Mouse (Mus musculus) frontal cortex, postnatal 10 days (tissue): ENCODE measurements around the gene Acvr2a.
"Not testable (repeated sequence)": the region's sequence is repeated elsewhere in the genome, so short reads cannot be mapped to it uniquely, and the experiment has no call there.

Experiments used
- DNase-seq, 2 experiments: peaks; one replicate each; pipeline ENCODE4 v3.0.0; 2022; ENCODE audit warnings: low spot score in 2 of 2, mixed read lengths in 1 of 2

The Acvr2a gene

DNA sequence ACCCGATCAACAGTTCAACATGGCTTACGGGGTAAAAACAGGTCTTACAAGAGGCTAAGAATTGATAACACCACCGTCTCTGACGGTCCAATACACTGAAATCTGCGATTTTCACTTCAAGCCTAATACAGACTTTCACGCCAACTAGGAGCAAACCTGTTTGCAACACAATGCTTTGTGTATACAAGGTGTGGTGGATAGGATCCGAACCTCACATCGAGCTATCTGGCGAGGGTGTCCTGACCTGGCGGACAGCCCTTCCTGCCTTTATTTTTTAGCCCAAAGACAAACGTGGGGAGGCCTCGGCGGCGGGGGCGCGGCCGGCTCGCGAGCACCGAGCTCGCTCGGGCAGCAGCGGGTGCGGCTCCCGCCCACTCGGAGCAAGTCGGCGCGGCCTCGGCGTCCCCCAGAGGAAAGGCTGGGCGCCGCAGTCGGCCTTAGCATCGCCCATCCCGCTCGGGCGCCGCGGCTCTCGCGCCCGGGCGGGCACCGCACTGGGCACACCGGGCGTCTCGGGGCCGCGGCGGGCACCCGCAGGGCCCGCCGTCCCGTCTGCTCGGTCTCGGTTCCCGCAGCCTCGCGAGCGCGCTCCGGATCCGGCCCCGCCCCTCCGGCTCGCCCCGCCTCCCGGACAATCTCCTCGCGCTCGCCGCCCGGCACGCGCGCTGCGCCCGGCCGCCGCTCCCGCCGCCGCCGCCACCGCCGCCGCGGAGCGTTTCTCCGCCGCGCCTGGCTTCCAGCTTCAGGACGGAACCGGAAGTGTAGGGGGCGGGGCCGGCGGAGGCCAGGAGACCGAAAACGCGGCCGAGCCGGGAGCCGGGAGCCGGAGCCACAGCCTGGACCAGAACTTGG is at the start of gene Acvr2a:
Gene Acvr2a, plus strand, starts transcription at position 739 of the 852 bp plus-strand sequence.
- peak; percentile 87 to 92 for DNase-seq

DNA sequence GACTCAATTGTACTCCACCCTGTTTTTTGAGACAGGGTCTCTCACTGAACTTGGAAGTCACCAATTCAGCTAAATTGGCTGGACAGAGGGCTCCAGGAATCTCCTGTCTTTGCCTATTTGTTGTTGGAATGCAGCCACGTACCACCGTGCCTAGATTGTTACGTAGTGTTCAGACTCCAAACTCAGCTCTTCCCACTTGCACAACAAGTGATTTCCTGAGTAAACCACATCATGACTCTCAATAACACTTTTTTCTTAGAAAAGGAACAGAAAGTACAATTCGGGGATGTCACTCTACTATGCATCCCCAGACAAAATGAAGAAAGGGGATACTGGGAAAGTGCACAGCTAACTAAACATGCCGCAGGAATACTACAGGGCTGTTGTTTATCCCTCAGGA is 47.4 kb upstream of the Acvr2a start:
- no peak for DNase-seq

DNA sequence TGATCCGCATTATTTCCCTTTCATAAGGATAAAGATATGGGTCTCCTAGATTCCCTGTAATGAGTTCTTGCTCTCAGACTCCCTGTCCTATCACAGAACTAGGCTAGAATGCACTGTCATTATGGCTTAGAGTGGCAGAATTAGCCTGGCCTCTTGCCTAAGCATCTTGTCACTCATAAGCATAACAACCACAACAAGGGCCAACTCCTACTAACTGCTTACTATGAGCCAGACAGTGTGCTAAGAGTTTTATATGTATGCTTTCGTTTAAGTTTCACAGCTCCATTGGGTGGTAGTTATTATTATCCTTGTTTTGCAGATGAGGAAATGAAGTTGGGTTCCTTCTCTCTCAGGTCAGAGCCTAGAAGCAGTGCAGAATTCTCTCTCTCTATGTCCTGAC is 46.1 kb upstream of the Acvr2a start:
- no peak for DNase-seq

DNA sequence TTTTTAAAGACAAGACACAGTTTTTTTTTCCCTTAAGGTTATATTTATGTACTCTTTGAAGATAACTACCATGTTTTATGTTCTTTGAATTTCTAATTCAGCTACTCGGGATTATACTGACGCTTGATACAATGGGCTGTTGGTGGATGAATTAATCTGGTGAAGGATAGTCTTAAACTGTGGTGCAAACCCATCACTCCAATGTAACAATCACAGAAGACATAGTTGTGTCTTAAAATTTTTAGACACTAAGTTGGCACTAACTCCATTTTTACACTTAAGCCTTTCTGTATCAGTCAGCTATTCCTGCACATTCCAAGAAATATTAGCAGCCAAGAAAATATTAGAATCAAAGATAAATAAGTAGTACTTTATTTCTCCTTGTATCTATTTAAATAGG is 45.7 kb upstream of the Acvr2a start:
- DNase-seq = no peak

DNA sequence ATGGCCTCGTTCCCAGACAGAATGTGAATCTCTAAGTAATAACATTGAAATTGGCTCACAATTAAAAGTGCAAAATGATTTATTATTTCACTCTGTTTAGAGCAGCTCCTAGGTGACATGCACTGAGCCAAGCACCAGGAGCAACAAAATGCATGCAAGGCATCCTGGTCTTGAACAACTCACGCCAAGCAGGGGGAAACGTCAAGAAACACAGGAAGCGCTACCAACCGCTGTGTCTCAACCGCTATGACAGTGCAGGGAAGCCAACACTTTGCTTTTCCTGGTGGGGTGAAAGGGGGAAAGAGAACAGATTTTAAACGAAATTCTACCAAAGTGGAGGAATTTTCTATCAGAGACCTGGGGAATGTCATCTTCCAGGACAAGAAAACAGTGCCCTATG is 43.8 kb upstream of the Acvr2a start:
- DNase-seq = no peak

DNA sequence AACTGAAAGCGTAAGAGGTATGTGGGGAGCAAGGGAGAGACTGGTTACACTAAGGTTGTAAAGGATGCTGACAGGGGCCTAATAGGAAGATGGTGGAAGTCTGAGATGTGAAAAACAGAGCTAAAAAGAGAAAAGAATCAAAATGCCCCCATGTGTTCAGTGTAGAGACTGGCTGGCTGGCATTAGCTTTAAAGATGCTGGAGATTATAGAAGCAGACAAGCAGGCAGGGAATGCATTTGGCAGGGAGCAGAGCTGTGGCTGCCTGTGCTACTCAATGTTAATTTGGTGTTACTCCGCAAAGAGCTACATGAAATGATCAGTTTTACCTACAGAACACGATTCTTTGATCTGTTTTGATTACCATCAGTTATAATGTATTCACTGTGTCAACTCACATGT is 43.3 kb upstream of the Acvr2a start:
- no peak for DNase-seq

DNA sequence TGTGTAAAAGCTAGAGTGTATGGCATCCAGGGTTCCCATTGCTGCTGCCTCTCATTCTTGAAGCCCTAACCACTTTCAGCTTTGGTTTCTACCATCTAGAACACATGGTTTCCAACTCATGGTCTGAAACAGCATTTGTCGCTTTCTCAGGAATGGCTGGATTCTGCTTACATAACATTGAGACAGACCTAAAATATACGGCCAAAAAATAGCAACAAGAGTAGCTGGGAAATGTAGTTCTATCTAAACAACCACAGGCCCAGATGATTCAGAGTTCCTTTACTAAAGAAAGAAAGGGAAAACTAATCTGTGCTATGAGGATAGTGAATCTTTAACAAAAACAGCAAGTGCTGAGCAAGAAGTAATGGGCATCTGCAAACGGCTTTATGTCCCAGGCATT is 38.6 kb upstream of the Acvr2a start:
- no peak for DNase-seq

DNA sequence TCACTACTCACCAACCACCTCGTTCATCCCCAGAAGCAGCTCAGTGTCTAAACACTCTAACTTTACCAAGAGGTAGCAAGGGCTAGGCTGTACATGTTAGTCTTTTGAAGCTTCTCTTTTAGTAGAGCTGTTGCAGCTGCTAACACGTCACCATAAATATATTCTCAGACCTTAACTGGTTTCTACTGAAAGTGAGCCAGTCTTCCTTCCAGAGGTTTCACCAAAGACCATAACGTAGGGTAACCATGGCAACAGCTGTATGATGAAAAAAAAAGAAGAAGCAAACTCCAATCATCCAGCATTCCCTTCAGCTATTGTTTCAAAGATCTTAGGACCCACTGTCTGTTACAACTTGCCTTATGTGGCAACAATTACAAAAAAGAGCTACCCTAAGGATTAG is 25.0 kb upstream of the Acvr2a start:
- no peak for DNase-seq

DNA sequence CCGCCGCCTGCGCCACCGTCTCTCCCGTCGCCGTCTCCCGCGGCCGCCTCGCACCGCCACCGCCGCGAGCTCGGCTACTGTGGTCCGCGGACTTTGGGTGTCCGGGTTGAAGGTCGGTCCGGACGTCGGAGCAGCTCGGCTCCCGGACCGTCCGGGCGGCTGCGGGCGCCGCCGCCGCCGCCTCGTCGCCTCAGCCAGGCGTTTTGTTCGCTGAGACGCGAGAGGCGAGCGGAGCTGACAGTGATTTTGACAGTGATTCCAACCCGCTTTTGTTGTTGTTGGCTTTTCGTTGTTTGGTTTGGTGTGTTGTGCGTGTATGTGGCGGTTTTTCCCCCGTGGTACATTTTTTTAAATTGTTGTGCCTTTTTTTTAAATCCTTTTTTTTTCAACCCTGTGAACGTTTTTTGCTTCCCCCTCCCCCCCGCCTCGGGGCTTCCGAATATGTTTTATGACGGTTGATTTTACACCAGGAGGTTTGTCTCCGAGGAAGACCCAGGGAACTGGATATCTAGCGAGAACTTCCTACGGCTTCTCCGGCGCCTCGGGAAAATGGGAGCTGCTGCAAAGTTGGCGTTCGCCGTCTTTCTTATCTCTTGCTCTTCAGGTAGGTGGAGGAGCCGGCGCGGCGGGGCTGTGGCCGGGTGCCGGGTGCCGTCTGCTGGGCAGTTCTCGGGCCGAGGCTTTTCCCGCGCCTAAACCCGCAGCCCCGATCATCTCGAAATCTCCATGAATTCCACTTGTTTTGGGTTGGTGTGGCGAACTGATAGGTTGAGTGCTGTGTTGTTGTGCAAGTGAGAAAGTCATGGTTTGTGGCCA is 522 bp downstream of the Acvr2a start:
- peak; percentile 31 to 44 for DNase-seq

DNA sequence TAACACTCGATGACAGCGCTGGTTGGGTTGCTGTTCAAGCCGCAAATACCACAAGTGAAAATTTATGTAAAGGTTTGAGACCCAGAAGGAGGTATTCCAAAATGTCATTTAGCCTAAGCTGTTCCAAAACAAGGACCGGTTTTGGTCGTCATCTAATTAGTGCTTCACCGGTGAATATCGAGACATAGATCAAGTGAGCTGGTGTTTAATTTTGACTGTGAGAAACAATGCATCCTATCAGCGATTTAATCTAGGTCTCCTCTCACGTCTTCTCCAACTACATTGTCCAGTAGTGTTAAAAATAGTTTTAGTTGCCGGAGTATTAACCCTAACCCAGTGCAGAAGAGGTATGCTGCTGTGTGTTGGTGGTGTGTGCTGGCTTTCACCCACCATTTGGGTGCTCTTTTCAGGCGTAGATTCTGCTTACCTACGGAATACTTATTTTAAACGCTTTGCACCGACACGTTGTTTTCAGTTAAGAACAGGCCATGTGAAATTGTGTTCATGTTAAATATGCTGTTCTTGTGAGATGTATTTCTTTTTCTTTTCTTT is 1.2 kb downstream of the Acvr2a start:
- no peak for DNase-seq

DNA sequence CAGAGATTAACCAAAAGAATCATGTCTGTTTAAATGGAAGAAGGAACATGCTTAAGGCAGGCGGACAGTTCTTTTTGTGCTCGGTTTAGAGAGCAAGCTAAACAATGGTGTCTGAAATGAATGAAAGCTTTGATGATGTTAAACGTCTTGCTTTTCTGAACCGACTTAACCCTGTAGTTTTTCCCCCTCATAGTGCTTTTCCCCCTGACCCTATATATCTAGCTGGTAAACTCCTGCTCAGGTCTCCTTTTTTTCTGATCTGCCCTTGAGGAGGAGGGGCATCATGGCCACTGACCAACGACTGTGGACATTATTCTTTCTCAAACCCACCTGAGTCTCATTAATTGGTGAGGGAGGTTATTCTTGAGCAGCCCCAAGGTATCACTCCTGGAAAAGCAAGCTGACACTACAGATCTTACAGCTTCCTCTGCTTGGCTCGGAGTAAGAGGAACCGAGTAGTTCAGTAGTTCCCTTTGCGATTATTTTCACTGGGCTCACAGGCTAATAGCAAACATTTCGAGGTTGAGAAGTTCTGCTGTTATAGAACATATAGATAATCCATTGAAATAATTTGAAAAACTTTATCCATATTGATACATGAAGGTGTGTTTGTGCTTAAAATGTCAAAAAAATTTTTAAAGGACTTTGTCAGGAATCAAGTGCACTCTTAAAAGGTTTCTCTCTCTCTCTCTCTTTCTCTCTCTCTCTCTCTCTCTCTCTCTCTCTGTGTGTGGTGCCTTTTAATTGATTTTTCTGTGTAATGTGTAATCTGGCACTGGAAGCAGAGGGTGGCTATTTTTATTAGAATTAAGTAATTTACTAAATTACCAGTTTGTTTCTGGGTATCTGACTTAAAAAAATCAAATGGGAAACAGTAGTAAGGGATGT is 2.5 kb downstream of the Acvr2a start:
- no peak for DNase-seq

DNA sequence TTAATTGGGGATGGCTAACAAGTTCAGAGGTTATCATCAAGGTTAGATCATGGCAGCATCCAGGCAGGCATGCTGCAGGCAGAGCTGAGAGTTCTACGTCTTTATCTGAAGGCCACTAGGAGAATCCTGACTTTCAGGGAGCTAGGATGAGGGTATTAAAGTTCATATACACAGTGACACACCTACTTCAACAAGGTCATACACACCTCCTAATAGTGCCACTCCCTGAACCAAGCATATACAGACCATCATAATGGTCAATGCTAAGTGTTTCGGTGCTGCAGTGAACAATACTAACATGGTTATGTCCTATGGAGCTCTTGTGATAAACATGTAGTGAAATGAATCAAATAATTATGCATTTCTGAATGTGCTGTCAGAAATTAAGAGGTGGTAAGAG is 12.0 kb downstream of the Acvr2a start:
- no peak for DNase-seq

DNA sequence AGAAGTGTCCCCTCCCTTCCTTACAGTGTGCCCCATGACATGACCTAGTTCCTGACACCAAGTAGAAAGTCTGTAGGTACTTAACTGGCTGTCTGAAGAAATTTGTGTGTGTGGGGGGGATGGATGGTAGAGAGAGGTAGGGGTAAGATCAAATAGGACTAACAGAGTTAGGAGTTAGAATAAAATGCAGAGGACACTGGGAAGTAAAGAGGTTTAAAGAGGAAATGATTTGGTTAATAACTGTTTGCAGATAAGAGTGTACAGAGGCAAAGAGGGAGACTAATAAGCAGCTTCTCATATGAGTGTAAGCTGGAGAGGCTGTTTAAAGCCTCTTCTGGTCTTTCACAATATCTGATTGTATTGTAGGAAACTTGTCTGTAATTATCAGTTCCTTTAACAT is 12.5 kb downstream of the Acvr2a start:
- DNase-seq = no peak

DNA sequence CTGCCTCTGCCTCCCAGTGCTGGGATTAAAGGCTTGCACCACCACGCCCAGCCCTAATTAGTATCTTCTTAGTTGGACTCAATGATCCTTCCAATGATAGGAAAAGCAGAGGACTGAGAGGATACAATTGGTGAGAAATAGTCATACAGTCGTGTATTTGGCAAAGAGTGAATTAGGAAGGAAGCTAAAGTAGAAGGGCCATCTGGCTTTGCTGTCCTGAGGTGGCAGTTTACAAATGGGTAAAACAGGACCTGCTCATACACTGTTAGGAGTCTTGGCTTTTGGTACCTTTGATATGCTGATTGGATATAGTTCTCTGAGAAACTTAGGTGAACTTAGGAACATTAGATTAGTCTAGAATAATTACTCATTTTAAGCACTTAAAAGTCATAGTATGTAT is 16.6 kb downstream of the Acvr2a start:
- no peak for DNase-seq

DNA sequence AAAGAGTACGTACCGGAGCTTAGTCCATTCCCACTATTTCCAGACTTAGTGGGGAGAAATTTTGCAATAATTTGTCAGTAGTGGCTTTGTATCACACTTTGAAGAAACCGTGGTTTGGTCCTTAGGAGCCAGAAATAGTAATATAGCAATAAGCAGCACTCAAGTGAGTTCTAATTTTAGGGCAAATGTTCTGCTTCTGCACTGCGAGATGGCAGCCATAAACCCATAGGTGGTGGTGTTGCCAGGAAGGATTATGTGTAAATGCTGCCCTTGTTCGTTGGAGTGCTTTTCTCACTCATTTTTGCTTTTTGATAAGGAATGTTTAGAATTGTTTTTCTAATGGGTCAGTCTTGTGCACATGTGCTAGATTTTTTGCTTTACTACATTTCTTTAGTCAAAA is 18.4 kb downstream of the Acvr2a start:
- DNase-seq = no peak

DNA sequence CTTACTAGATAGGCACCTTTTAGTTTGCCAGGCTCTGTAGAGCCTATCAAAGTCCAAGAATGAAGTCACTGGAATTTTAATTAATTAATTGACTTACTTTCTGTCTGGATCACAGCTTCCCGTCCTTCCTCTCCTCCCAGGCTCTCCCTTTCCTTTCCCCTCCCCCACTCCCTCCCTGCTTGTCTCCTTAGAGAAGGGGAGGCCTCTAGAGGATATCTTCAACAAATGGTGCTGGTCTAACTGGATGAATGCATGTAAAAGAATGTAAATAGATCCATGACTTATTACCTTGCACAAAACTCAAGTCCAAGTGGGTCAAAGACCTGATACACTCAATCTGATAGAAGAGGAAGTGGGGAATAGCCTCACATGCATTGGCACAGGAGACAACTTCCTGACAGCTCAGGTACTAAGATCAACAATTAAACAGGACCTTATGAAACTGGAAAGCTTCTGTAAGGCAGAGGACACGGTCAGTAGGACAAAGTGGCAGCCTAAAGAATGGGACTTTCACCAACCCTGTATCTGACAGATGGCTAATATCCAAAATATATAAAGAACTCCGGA is 20.1 kb downstream of the Acvr2a start:
- no peak for DNase-seq

DNA sequence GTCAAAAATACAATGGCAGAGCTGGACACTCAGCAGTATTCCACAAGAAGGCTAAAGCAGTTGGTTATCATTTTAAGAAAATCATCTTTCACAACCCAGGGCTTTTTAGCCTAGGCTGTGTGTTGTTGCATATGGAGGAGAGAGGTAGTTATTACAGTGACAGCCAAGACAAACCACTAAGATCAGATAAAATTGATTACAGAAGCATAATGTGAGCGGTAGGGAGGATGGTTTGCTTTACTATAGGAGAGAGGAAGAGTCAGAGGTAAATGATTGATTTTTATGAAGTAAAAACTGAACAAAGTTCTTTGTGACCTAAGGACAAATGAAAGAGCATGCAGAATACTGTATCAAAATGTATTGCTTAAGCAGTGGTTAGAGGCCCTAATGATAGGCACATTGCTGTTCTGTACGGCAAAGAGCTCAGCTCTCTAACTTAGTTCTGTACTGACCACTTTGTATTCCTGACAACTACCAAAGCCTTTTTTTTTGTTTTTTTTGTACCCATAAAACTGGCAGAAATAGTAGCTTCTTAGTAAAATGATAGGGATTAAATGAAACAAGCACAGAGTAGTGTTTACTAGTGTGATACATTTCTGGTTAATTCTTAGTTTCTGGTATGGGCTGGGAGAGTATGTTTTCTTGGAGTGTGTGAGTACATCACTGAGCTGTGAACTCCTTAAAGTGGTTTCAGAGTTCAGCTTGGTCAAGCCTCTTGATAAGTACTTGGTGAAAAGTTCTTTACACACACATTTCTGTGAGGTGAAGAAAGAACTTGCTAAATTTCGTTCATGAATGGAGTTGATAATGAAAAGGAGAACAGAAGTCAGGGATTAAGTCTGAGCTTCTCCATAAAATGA is 27.9 kb downstream of the Acvr2a start:
- DNase-seq = no peak

DNA sequence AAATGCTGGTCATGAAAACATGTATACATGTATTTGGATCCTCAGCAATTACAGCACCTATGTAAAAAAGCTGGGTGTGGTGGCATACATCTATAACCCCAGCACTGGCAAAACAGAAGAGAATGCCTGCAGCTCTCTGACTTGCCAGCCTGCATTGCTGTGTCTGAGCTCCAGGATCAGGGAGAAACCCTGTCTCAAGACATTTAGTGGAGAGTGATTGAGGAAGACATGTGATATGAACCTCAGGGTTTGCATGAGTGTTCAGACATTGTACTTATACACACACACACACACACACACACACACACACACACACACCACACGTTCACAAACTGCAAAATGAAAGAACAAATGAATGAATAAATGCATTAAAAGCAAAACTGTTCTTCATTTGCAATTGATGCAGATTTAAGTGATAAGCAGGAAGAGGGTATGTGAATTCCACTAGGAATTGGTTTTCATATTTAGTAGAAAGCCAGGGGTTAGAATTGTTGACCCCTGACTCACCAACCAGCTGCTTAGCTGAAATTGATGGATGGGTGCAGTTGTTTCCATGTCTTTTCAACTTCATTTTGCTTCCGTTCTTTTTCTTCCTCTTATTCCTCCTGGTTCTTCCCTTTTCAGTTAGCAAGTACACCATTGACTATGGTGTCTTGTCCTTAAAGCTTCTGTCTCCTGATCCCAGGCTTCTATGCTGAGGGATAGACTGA is 32.9 kb downstream of the Acvr2a start:
- no peak for DNase-seq

DNA sequence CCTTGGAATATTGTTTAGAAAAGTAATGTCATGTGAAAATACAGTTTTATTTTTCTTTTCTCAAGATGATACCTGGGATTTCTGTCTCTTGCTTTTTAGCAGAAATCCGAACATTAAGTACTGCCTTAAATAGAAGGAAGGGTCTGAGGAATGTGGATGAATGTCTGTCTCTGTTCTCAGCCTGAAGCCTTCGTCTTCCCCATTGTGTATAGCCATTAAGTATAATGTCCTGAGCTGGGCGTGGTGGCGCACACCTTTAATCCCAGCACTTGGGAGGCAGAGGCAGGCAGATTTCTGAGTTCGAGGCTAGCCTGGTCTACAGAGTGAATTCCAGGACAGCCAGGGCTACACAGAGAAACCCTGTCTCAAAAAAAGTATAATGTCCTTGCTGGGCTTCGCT is 51.7 kb downstream of the Acvr2a start:
- DNase-seq = not testable (repeated sequence)
